Mouse (Mus musculus) G1E (cell line): Measurements from ENCODE around the gene Cdh13.

Experiments
- CTCF ChIP-seq: IDR thresholded peaks from 2 replicates; pipeline ENCODE4 v1.5.1; 2012; ENCODE audit warnings: low read depth, low read length, inconsistent platforms, mixed read lengths
- GATA1 ChIP-seq: IDR thresholded peaks from 2 replicates; pipeline ENCODE4 v1.6.1; 2012; ENCODE audit warnings: borderline replicate concordance, low read length, inconsistent platforms, mixed read lengths
- GATA2 ChIP-seq: IDR thresholded peaks from 2 replicates; pipeline ENCODE4 v1.6.1; 2012; ENCODE audit warnings: low read depth, low read length, inconsistent platforms, borderline replicate concordance
- POLR2AphosphoS5 ChIP-seq: IDR thresholded peaks from 2 replicates; pipeline ENCODE4 v1.6.1; 2012; ENCODE audit warnings: low read depth, low read length, inconsistent platforms; ENCODE audit not compliant: insufficient replicate concordance
- TAL1 ChIP-seq: conservative IDR thresholded peaks from 2 replicates; pipeline ENCODE4 v1.6.1; 2012; ENCODE audit warnings: low read depth, low read length, inconsistent platforms, mixed read lengths

- TF ChIP-seq CTCF (no peak), GATA2 (no peak), TAL1 (no peak), POLR2AphosphoS5 (no peak), GATA1 (no peak)
These were observed 721.3 kb downstream of the Cdh13 start for GRCm38 (mm10) chr8:119004821-119005220.
